Mouse (Mus musculus): ENCODE results near the gene 6430628N08Rik. TPM values are rescaled to one million over a fixed set of nuclear protein-coding genes. Genes with fewer than 3 reads are reported as not detected.

The 6430628N08Rik gene
- polyA plus RNA-seq, 1 experiment from 2014 or later, result not detected

DNA sequence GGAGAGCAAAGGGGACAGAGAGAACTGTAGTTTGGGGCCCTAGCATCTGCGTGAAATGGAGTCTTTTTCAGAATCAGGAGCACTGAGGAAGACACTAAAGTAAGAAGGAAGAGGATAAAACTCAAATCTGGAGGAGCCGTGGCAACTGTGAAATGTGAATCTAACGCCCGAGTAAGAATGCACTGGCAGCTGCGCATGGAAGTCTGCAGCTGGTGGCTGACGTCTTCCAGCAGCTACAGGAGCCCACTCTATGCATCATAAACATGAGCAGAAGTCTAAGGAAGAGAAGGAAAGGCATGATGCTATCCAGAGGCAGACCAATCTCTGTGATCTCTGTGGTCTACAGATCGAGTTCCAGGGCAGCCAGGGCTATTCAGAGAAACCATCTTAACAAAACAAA, 37.2 kb downstream of the 6430628N08Rik start:
- peaks cover 48% of the 10 kb centered on the region for H3K27me3 ChIP-seq (ENCODE audit: control insufficient read depth, insufficient read depth, low read depth, low read length)
- 27% methylated on average over 7 of the region's 7 CpGs for WGBS
- H3K4me1 ChIP-seq (replicated peaks; ENCODE audit: control insufficient read depth, insufficient read depth, low read length), result no peaks in the 10 kb centered on the region

GRCm38 (mm10) chr4:115931556-115932088, 41.2 kb downstream of the 6430628N08Rik start:
- Histone ChIP-seq H3K27me3 (ENCODE audit: control insufficient read depth, insufficient read depth, low read depth, low read length) (peaks cover 87% of the 10 kb centered on the region), H3K4me1 (replicated peaks; ENCODE audit: control insufficient read depth, insufficient read depth, low read length) (no peaks in the 10 kb centered on the region), H3K4me2 (ENCODE audit: low read depth, low read length) (no peak overlapping the region), H3K9me3 (ENCODE audit: control insufficient read depth, low read length) (no peaks in the 10 kb centered on the region), H3K4me3 (ENCODE audit: low read length) (no peak overlapping the region), H3K9ac (ENCODE audit: low read length) (no peak overlapping the region), H3K36me3 (ENCODE audit: control insufficient read depth, insufficient read depth, low read length) (no peaks in the 10 kb centered on the region), H3K27ac (ENCODE audit: low read length) (no peak overlapping the region)
- 43% methylated on average over 13 of the region's 13 CpGs for WGBS
- ATAC-seq (ENCODE audit: low read depth), result no peak

More for the DNA sequence above, 37.2 kb downstream of the 6430628N08Rik start:
- H3K27ac ChIP-seq (ENCODE audit: low read length), result no peak overlapping the region
- H3K9ac ChIP-seq (ENCODE audit: low read length), result no peak overlapping the region
- H3K36me3 ChIP-seq (ENCODE audit: control insufficient read depth, insufficient read depth, low read length), result no peaks in the 10 kb centered on the region
- no peaks in the 10 kb centered on the region for H3K9me3 ChIP-seq (ENCODE audit: control insufficient read depth, low read length)
- no peak overlapping the region for H3K4me2 ChIP-seq (ENCODE audit: low read depth, low read length)
- H3K4me3 ChIP-seq (ENCODE audit: low read length), result no peak overlapping the region
- ATAC-seq (ENCODE audit: low read depth), result no peak

DNA sequence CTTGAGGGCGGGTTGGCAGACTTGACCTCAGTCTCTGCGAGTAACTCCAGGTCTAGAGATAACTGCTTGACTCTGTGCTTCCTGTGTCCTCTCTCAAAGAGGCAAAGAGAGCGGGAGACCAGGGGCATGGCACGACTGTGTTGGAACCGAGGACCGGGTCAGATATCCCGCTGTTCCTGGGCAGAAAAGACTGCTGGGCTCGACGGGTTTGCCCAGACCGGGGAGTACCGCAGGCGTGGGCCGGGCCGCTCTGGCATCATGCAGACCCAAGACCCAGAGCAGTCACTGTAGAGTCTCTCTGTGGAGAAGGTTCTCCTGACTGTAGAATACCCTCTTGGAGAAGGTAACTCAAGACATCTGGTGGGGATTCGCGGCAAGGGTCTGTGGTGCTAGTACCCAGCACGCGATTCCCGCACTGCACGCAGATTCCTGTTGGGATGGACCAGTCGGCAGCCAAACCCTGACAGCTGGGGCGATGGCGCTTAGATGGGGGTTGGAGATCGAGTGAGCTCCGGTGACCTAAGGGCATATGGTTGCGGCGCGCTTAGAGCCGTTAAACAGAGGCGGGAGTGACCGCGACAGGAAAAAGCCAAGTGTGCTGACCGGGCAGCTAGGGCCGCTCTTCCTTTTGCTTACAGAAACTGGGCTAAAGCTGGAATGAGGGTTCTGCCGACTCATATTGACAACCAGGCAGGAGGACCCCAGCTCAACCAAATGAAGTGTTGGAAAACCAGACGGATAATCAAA, 45.5 kb downstream of the 6430628N08Rik start:
- H3K36me3 ChIP-seq (ENCODE audit: control insufficient read depth, insufficient read depth, low read length), result no peaks in the 10 kb centered on the region
- peaks cover 95% of the 10 kb centered on the region for H3K27me3 ChIP-seq (ENCODE audit: control insufficient read depth, insufficient read depth, low read depth, low read length)
- no peaks in the 10 kb centered on the region for H3K9me3 ChIP-seq (ENCODE audit: control insufficient read depth, low read length)
- H3K4me1 ChIP-seq (replicated peaks; ENCODE audit: control insufficient read depth, insufficient read depth, low read length), result peaks cover 7% of the 10 kb centered on the region
- under 1% methylated on average over 36 of the region's 36 CpGs for WGBS
- ATAC-seq (ENCODE audit: low read depth), result no peak
- H3K4me3 ChIP-seq (ENCODE audit: low read length), result no peak overlapping the region
- no peak overlapping the region for H3K27ac ChIP-seq (ENCODE audit: low read length)
- no peak overlapping the region for H3K4me2 ChIP-seq (ENCODE audit: low read depth, low read length)
- no peak overlapping the region for H3K9ac ChIP-seq (ENCODE audit: low read length)

DNA sequence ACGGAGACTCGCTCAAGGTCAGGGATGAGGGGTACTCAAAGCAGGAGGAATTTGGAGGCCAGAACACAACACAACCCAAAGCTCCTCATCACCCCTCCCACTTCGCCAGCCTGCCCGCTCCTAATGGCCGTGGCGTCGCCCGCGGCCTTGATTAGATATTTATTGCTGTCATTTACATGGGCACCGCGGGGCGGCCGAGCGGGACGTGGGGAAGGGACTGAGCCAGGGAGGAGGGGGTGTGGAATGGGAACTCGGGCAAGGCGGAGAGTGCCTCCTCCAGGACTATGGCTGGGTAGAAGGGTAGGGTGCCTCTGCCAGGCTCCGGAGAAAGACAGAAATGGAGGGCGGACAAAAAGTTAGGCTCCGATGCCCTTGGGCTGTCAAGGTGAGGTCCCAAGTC, 46.2 kb downstream of the 6430628N08Rik start:
- no peak for ATAC-seq (ENCODE audit: low read depth)
- 2% methylated on average over 20 of the region's 20 CpGs for WGBS
- H3K27me3 ChIP-seq (ENCODE audit: control insufficient read depth, insufficient read depth, low read depth, low read length), result peaks cover 96% of the 10 kb centered on the region

GRCm38 (mm10) chr4:115937061-115937976, 46.9 kb downstream of the 6430628N08Rik start:
- H3K27ac ChIP-seq (ENCODE audit: low read length), result no peak overlapping the region
- H3K9ac ChIP-seq (ENCODE audit: low read length), result no peak overlapping the region
- peaks cover 7% of the 10 kb centered on the region for H3K4me1 ChIP-seq (replicated peaks; ENCODE audit: control insufficient read depth, insufficient read depth, low read length)
- no peak overlapping the region for H3K4me3 ChIP-seq (ENCODE audit: low read length)
- ATAC-seq (ENCODE audit: low read depth), result no peak
- 10% methylated on average over 19 of the region's 19 CpGs for WGBS
- H3K9me3 ChIP-seq (ENCODE audit: control insufficient read depth, low read length), result no peaks in the 10 kb centered on the region
- no peaks in the 10 kb centered on the region for H3K36me3 ChIP-seq (ENCODE audit: control insufficient read depth, insufficient read depth, low read length)
- H3K4me2 ChIP-seq (ENCODE audit: low read depth, low read length), result no peak overlapping the region
- H3K27me3 ChIP-seq (ENCODE audit: control insufficient read depth, insufficient read depth, low read depth, low read length), result peaks cover 96% of the 10 kb centered on the region

More for the DNA sequence above, 46.2 kb downstream of the 6430628N08Rik start:
- Histone ChIP-seq H3K9me3 (ENCODE audit: control insufficient read depth, low read length) (no peaks in the 10 kb centered on the region), H3K27ac (ENCODE audit: low read length) (no peak overlapping the region), H3K9ac (ENCODE audit: low read length) (no peak overlapping the region), H3K4me2 (ENCODE audit: low read depth, low read length) (no peak overlapping the region), H3K4me1 (replicated peaks; ENCODE audit: control insufficient read depth, insufficient read depth, low read length) (peaks cover 7% of the 10 kb centered on the region), H3K36me3 (ENCODE audit: control insufficient read depth, insufficient read depth, low read length) (no peaks in the 10 kb centered on the region), H3K4me3 (ENCODE audit: low read length) (no peak overlapping the region)

- Histone ChIP-seq H3K4me1 (replicated peaks; ENCODE audit: control insufficient read depth, insufficient read depth, low read length) (peaks cover 7% of the 10 kb centered on the region), H3K27ac (ENCODE audit: low read length) (no peak overlapping the region), H3K9ac (ENCODE audit: low read length) (no peak overlapping the region), H3K36me3 (ENCODE audit: control insufficient read depth, insufficient read depth, low read length) (no peaks in the 10 kb centered on the region), H3K4me2 (ENCODE audit: low read depth, low read length) (no peak overlapping the region; the same call in 1 of the 2 replicates), H3K27me3 (ENCODE audit: control insufficient read depth, insufficient read depth, low read depth, low read length) (peaks cover 96% of the 10 kb centered on the region), H3K9me3 (ENCODE audit: control insufficient read depth, low read length) (no peaks in the 10 kb centered on the region), H3K4me3 (ENCODE audit: low read length) (no peak overlapping the region)
- no peak for ATAC-seq (ENCODE audit: low read depth)
- 3% methylated on average over 37 of the region's 37 CpGs for WGBS
These were observed 48.1 kb downstream of the 6430628N08Rik start for GRCm38 (mm10) chr4:115938276-115939160.

- Histone ChIP-seq H3K9me3 (ENCODE audit: control insufficient read depth, low read length) (no peaks in the 10 kb centered on the region), H3K4me2 (ENCODE audit: low read depth, low read length) (peak within 1 kb of the TSS; percentile 68), H3K9ac (ENCODE audit: low read length) (peak within 1 kb of the TSS; percentile 28; the same call in 1 of the 2 replicates), H3K4me3 (ENCODE audit: low read length) (peak within 1 kb of the TSS; percentile 47), H3K4me1 (replicated peaks; ENCODE audit: control insufficient read depth, insufficient read depth, low read length) (peaks cover 7% of the 10 kb centered on the region), H3K36me3 (ENCODE audit: control insufficient read depth, insufficient read depth, low read length) (no peaks in the 10 kb centered on the region), H3K27me3 (ENCODE audit: control insufficient read depth, insufficient read depth, low read depth, low read length) (peaks cover 96% of the 10 kb centered on the region), H3K27ac (ENCODE audit: low read length) (no peak within 1 kb of the TSS)
- under 1% methylated on average over 70 of the region's 71 CpGs for WGBS
- peak; percentile 71 for ATAC-seq (ENCODE audit: low read depth)
These were observed 49.0 kb downstream of the 6430628N08Rik start, which contains the start of gene Dmbx1 for GRCm38 (mm10) chr4:115939295-115940102. Gene Dmbx1 (minus strand): TSS chr4:115939926.

DNA sequence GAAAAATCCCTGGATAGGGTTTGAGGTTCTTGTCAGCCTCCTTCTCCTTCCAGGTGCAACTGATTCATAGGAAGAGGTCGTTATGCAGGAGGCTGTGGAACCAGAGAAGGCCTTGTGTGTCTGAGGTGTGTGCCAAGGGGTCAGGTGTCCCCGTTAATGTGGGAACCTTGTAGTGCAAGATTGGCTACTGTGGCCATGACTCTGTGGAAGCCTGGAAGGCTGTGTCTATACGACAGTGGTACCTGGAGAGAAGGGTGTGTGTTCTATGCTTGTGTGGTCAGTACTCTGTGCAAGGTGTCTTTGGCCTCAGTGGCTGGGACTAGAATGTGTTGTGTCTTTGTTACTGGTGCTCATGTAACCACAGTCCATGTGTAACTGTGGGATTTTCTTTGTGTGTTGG, 50.2 kb downstream of the 6430628N08Rik start:
- Histone ChIP-seq H3K36me3 (ENCODE audit: control insufficient read depth, insufficient read depth, low read length) (no peaks in the 10 kb centered on the region), H3K27ac (ENCODE audit: low read length) (no peak overlapping the region), H3K9me3 (ENCODE audit: control insufficient read depth, low read length) (no peaks in the 10 kb centered on the region), H3K4me1 (replicated peaks; ENCODE audit: control insufficient read depth, insufficient read depth, low read length) (peaks cover 7% of the 10 kb centered on the region), H3K4me2 (ENCODE audit: low read depth, low read length) (no peak overlapping the region), H3K9ac (ENCODE audit: low read length) (no peak overlapping the region), H3K27me3 (ENCODE audit: control insufficient read depth, insufficient read depth, low read depth, low read length) (peaks cover 97% of the 10 kb centered on the region), H3K4me3 (ENCODE audit: low read length) (no peak overlapping the region)
- no peak for ATAC-seq (ENCODE audit: low read depth)
- WGBS, result 9% methylated on average over 3 of the region's 3 CpGs
